Mouse (Mus musculus): ENCODE data around the gene Chchd1. TPM values are rescaled to one million over a fixed set of nuclear protein-coding genes. Genes with fewer than 3 reads are reported as not detected.
A peak's percentile ranks its signal among the peaks of the same experiment; 100 is the strongest.

Chchd1 gene
- polyA plus RNA-seq, 1 experiment = 36.2 TPM

- Histone ChIP-seq H3K4me3 (ENCODE audit: control insufficient read depth, low read depth, low read length) (no peak overlapping the region), H3K27me3 (ENCODE audit: control insufficient read depth, insufficient read depth, low read length) (no peaks in the 10 kb centered on the region), H3K4me1 (ENCODE audit: control insufficient read depth, insufficient read depth, low read length) (no peaks in the 10 kb centered on the region), H3K36me3 (ENCODE audit: control insufficient read depth, insufficient read depth, low read length) (peaks cover 3% of the 10 kb centered on the region), H3K27ac (ENCODE audit: control insufficient read depth, insufficient read depth, low read depth, low read length) (no peak overlapping the region)
- no peak for TF ChIP-seq POLR2A (IDR thresholded peaks at IDR 0.05; ENCODE audit: control insufficient read depth, low read depth, low read length)
Observed at GRCm38 (mm10) chr14:20689009-20689408, 13.8 kb upstream of the Chchd1 start.

DNA sequence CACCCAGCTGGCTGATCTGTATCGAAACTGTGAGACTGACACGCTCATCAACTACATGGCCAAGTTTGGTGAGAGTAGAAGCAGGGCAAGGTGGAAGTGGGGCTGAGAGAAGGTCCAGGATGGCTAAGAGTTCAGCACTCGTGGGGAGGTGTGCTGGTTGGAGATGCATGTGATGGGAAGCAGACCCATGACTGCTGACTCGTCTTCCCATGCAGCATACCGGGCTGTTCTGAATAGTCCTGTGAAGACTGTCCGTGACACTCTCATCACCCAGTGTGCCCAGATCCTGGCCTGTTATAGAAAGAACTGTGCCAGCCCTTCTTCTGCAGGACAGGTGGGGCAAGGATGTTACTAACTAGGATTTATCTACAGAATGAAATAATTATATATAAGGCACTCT, 11.0 kb upstream of the Chchd1 start:
- TF ChIP-seq CTCF (IDR thresholded peaks at IDR 0.05; ENCODE audit: control insufficient read depth, insufficient read depth, insufficient replicate concordance, low read depth, low read length) (no peak; the same call in 1 of the 2 replicates), POLR2A (IDR thresholded peaks at IDR 0.05; ENCODE audit: control insufficient read depth, low read depth, low read length) (no peak)
- no peak overlapping the region for H3K4me3 ChIP-seq (ENCODE audit: control insufficient read depth, low read depth, low read length)
- H3K36me3 ChIP-seq (ENCODE audit: control insufficient read depth, insufficient read depth, low read length) = peaks cover 3% of the 10 kb centered on the region
- no peak overlapping the region for H3K27ac ChIP-seq (ENCODE audit: control insufficient read depth, insufficient read depth, low read depth, low read length)
- no peaks in the 10 kb centered on the region for H3K27me3 ChIP-seq (ENCODE audit: control insufficient read depth, insufficient read depth, low read length)
- H3K4me1 ChIP-seq (ENCODE audit: control insufficient read depth, insufficient read depth, low read length) = peaks cover 12% of the 10 kb centered on the region

DNA sequence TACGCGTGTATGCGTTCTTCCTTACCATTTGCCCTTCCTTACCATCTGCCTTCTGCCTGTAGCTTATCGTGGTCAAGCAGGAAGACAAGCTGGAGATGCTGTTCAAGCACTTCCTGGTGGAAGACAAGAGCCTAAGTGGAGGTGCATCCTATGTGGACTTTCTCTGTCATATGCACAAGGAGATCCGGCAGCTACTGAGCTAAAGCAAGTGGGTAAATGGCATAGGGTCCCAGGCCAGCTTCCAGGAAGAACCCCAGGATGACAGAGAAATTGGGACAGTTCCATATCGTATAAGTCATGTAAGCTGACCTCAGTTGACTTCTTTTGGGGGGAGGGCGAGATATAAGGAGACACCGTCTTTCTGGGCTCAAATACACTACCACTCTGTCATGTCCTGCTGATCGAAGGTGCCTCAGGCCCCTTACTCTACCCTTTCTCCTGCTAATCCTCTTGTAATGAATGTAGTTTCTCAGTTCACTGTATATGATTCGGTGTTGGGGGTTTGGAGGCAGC, 9.2 kb upstream of the Chchd1 start:
- Histone ChIP-seq H3K4me3 (ENCODE audit: control insufficient read depth, low read depth, low read length) (no peak overlapping the region), H3K27ac (ENCODE audit: control insufficient read depth, insufficient read depth, low read depth, low read length) (no peak overlapping the region), H3K27me3 (ENCODE audit: control insufficient read depth, insufficient read depth, low read length) (no peaks in the 10 kb centered on the region), H3K4me1 (ENCODE audit: control insufficient read depth, insufficient read depth, low read length) (peaks cover 12% of the 10 kb centered on the region), H3K36me3 (ENCODE audit: control insufficient read depth, insufficient read depth, low read length) (peaks cover 3% of the 10 kb centered on the region)
- TF ChIP-seq CTCF (IDR thresholded peaks at IDR 0.05; ENCODE audit: control insufficient read depth, insufficient read depth, insufficient replicate concordance, low read depth, low read length) = no peak
- TF ChIP-seq POLR2A (IDR thresholded peaks at IDR 0.05; ENCODE audit: control insufficient read depth, low read depth, low read length) = no peak

GRCm38 (mm10) chr14:20694185-20694883, 8.5 kb upstream of the Chchd1 start:
- TF ChIP-seq CTCF (IDR thresholded peaks at IDR 0.05; ENCODE audit: control insufficient read depth, insufficient read depth, insufficient replicate concordance, low read depth, low read length) (no peak), POLR2A (IDR thresholded peaks at IDR 0.05; ENCODE audit: control insufficient read depth, low read depth, low read length) (no peak)
- no peaks in the 10 kb centered on the region; the same call in 1 of the 2 replicates for H3K36me3 ChIP-seq (ENCODE audit: control insufficient read depth, insufficient read depth, low read length)
- peaks cover 12% of the 10 kb centered on the region for H3K4me1 ChIP-seq (ENCODE audit: control insufficient read depth, insufficient read depth, low read length)
- H3K4me3 ChIP-seq (ENCODE audit: control insufficient read depth, low read depth, low read length) = peak overlapping the region; percentile 88
- no peaks in the 10 kb centered on the region for H3K27me3 ChIP-seq (ENCODE audit: control insufficient read depth, insufficient read depth, low read length)
- peak overlapping the region; percentile 87 for H3K27ac ChIP-seq (ENCODE audit: control insufficient read depth, insufficient read depth, low read depth, low read length)

- H3K27ac ChIP-seq (ENCODE audit: control insufficient read depth, insufficient read depth, low read depth, low read length) = peak within 1 kb of the TSS; percentile 87
- H3K4me3 ChIP-seq (ENCODE audit: control insufficient read depth, low read depth, low read length) = peak within 1 kb of the TSS; percentile 88
- H3K4me1 ChIP-seq (ENCODE audit: control insufficient read depth, insufficient read depth, low read length) = peaks cover 12% of the 10 kb centered on the region
- no peaks in the 10 kb centered on the region; the same call in 1 of the 2 replicates for H3K36me3 ChIP-seq (ENCODE audit: control insufficient read depth, insufficient read depth, low read length)
- TF ChIP-seq POLR2A (IDR thresholded peaks at IDR 0.05; ENCODE audit: control insufficient read depth, low read depth, low read length) = peak; percentile 41; the same call in 1 of the 2 replicates
- no peak for TF ChIP-seq CTCF (IDR thresholded peaks at IDR 0.05; ENCODE audit: control insufficient read depth, insufficient read depth, insufficient replicate concordance, low read depth, low read length)
- H3K27me3 ChIP-seq (ENCODE audit: control insufficient read depth, insufficient read depth, low read length) = no peaks in the 10 kb centered on the region
Observed at GRCm38 (mm10) chr14:20694884-20695760, 7.7 kb upstream of the Chchd1 start, which contains the start of gene Fut11. Gene Fut11, plus strand, starts transcription at chr14:20694968.

DNA sequence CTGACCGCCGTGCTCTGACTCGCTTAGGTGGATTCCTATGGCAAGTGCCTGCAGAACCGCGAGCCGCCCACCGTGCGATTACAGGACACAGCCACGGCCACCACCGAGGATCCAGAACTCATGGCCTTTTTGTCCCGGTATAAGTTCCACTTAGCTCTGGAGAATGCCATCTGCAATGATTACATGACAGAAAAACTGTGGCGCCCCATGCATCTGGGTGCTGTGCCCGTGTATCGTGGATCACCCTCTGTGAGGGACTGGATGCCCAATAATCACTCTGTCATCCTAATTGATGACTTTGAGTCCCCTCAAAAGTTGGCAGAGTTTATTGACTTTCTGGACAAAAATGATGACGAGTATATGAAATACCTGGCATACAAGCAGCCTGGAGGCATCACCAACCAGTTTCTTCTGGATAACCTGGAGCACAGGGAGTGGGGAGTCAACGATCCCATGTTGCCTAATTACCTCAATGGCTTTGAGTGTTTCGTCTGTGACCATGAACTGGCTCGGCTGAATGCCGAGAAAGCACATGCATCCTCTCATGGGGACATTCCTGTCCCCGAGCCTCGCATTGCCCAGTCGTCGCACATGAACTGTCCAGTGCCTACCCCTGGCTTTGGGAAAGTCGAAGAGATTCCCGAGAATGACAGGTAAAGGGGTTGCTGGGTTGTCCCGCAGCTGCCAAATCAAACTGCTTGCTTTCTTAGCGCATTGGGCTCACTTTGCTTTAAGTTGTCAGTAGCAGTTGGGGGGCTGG, 6.9 kb upstream of the Chchd1 start:
- Histone ChIP-seq H3K4me3 (ENCODE audit: control insufficient read depth, low read depth, low read length) (peak overlapping the region; percentile 88), H3K4me1 (ENCODE audit: control insufficient read depth, insufficient read depth, low read length) (peaks cover 12% of the 10 kb centered on the region), H3K27ac (ENCODE audit: control insufficient read depth, insufficient read depth, low read depth, low read length) (peak overlapping the region; percentile 28; the same call in 1 of the 2 replicates), H3K36me3 (ENCODE audit: control insufficient read depth, insufficient read depth, low read length) (no peaks in the 10 kb centered on the region; the same call in 1 of the 2 replicates), H3K27me3 (ENCODE audit: control insufficient read depth, insufficient read depth, low read length) (no peaks in the 10 kb centered on the region)
- TF ChIP-seq POLR2A (IDR thresholded peaks at IDR 0.05; ENCODE audit: control insufficient read depth, low read depth, low read length) = no peak

All from testis, adult 2 months (tissue).